Mouse (Mus musculus): ENCODE data around the gene Sox6. TPM values are rescaled to one million over a fixed set of nuclear protein-coding genes. Genes with fewer than 3 reads are reported as not detected.
"Not testable (repeated sequence)": the region's sequence is repeated elsewhere in the genome, so short reads cannot be mapped to it uniquely, and the experiment has no call there.

The Sox6 gene
- total RNA-seq (2021) = 10 to 100 TPM; 87.0 to 92.4 TPM
- long read RNA-seq, experiment 1, partial matches to known transcripts = 4 of 17 reads
- long read RNA-seq, experiment 1, other reads (novel, unspliced or antisense) = 13 of 17 reads
- long read RNA-seq, experiment 2, full-length matches to known transcripts = 3 of 48 reads
- long read RNA-seq, experiment 2, partial matches to known transcripts = 14 of 48 reads
- long read RNA-seq, experiment 2, other reads (novel, unspliced or antisense) = 31 of 48 reads

DNA sequence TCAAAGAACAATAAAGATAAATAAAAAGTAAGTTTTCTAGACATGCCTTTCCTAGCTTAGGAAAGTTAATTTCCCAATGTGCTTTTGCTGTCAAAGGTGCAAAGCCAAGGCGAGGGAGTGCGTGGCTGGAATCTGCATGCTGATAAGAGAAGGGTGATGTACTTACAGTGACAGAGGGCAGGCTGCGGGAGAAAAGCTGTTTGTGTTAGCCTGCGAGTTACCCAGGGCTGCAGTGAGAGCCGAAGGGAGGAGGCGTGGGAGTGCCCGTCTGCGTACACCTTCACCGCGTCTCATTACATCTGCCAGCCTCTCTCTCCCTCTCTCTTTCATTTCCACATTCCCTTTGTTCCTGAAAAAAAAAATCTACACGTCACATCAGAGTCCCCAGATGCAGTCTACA is at the start of gene Sox6:
Gene Sox6, minus strand, starts transcription at position 286 of the 400 bp plus-strand sequence.
- no peak for DNase-seq (ENCODE audit: low spot score in 2 of 2)

DNA sequence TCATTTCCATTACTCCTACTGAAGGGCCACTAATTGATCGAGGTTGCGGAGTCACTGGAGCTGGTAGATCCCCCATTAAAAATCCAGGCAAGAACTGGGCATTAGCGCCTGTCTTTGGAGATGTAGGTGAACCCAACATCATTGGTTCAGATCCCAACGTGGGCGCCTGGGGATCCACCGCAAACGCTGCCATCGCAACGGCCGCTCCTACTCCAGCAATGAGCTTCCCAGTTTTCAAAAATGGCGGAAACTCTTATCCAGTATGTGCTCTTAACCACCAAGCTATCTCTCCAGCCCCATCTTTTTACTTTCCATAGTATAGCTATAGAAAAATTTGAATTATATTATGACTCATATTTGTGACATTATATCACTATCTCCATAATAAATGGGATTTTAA is 45.8 kb upstream of the Sox6 start, which contains the start of gene Gm4353:
Gene Gm4353, minus strand, starts transcription at position 270 of the 400 bp plus-strand sequence.
- DNase-seq (ENCODE audit: low spot score in 2 of 2) = not testable (repeated sequence)

DNA sequence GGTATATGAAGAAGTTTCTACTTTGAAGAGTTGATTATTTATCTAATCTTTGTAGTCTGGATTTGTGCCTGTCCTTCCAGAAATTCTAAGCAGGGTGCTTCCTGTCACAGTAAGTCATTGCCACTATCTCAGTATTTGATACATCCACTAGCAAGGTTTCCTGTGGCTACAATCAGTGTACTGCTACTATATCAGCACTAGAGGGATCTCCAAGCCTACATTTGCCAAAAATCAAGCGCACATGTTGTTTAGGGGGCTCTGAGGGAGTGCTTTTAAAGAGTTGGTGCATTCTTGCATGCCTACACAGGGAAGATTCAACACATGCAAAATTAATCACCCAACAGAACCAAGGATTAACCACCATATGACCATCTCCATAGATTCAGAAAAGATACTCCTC is 22.1 kb upstream of the Sox6 start:
- no peak for DNase-seq (ENCODE audit: low spot score in 2 of 2)

DNA sequence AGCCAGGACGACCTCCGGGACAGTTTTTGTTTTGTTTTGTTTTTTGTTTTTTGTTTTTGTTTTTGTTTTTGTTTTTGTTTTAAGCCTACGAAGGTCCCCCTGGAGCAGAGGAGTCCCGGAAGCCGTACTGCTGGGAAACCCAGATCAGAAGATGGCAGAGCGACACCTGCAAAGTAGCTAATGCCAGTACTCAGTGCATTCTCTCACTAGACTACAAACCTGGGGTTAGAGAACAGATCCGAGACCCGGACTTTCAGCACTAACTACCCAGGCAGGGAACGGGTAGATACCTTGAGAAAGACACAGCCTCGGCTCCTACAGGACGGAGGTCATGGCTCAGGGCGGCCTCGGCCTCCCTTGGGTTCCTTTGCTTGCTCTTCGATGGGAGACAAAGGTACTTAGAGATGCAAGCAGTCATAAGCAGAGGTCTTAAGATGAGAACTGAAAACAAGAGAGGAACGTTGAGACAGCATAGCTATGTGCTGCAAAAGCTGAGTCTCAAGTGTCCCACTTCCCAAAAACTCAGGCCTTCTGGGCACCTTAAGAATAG is 1.9 kb upstream of the Sox6 start:
- DNase-seq (ENCODE audit: low spot score in 2 of 2) = no peak

DNA sequence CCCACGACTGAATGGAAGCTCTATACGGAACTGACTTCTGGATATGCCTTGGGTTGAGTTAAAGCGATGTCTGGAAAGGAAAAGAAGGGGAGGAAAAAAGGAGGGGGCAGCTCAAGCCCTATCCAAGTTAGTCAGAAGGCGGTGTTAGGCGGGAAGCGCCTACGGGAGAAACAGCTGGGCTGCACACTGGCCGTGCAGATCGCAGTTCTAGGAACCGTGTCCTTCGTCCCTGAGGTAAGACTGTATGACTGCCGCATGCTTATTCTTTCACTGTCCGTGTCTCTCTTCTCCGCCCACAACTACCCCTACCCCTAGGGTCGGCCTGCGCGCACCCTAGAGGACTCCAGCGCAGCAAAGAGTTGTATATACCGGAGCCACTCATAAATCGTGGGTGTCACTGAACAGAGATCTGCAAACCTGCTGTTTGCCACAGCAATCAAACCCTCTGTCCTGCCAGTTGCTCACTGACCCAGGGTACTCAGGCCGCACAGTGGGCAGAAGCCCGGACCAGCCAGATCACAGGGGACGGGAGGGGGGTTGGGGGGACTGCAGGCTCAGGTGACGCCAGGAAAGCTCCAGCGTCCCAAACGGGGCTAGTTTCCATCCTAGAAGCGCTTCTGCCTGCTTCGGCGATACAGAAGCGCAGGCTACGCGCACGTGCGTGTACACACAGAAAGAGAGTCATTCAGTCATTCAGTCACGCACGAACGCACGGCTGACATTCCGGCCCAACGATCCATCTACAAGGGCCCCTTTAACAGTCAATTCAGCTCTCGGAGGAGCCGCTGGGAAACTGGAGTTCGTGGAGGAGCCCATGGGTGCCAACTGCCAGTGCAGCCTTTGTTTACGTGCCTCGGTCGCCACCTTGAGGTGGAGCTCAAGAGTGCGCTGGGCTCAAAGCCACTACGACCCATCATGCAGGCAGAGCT is 1.2 kb upstream of the Sox6 start:
- peak; percentile 60 to 79 for DNase-seq (ENCODE audit: low spot score in 2 of 2)

DNA sequence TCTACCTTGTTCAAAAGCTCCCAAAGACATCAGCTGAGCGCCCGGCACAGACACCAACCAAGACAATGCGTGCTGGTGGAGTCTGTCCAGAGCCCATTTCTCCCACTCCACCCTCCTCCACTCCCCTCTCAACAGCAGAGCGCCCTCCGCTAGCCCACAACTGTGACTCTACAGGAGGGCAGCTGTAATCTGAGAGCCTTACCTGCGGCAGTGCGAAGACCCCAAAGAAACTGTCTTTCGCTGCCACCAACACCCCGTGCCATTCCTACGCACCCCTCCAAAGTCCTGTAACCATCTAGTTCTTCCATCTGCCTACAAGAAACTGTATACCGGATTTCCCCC is 571 bp upstream of the Sox6 start, which contains the start of gene 1110004F10Rik:
Gene 1110004F10Rik, plus strand, starts transcription at position 202 of the 342 bp plus-strand sequence.
- peak in 1 of 2 experiments; percentile 17 for DNase-seq (ENCODE audit: low spot score in 2 of 2)

DNA sequence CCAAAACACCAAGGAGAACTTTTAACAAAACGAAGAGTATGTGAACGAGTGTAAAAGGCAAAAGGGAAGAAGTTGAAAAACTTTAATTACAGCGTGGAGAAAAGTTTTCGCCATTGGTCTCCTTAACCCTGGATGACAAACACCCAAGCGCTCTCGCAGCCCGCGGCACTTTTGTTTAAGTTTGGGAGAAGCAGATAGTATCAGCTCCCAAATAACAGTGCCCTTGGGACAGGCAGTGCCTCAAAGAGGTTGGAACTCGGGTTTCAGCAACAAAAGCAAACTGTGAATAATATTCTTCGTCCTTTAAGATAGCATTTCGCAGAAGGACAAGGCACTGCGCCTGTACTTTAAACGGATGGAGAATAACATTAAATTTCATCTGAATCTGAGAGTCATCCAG is 572 bp downstream of the Sox6 start:
- DNase-seq (ENCODE audit: low spot score in 2 of 2) = no peak

DNA sequence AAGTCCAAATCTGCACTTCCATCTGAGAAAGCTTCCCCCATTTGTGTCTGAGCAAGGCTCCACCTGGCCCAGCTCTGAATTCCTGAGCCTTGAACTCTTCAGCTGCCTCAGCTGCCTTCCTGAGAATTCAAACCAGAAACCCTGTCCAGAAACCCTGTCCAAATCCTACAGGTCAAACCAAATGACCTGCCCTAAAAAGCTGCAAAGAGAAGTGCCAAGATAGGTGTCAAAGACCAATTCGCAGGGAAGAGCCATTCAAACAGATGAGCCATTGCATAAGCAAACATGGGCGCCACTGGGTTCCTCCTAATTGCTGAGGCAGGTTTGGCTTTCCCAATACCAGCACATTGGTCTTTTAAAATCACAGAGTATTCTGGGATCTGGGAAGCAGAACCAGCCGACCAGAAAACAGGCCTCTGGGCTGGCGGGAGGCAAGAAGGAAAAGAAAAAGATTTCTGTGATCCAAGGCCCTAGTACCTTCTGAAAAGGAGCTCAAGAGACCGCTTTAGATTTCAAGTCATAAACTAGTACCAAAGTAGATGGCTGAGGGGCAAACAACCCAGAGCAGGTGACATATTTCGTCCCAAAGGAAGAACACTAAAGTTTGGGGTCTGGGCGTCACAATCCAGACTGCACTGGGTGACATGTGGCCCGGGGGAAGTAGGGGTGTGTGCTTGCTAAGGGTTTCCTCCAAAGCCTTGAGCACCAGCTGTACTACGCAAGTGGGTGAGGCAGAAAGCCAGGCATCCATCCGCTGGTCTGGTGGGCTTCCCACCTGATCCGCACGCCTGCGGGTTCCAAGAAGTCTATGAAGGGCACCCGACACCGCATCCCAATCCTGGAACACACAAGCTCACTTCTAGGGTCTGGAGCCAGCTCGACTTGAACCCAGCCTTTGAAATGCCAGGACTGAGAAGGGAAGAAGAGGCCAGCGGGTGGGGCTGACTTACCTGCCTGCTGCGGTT is 1.7 kb downstream of the Sox6 start:
- DNase-seq (ENCODE audit: low spot score in 2 of 2) = no peak

DNA sequence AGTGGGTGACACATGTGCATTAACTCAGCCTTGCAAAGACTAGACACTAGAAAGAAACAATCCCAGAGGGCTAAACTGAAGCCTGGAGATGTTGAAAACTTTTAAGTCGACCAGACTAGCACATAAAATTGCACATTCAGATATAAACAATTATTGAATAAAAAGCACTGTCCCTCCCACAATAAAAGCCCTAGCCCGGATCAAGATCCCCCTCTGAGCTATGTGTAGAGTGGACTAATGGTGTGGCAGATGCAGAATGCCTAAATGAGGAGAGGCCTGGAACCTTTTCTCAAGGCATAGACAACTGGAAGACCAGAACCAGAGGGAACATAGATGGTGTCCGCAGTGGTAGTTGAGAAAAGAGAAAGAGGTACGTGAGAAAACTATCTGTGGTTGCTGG is 3.1 kb downstream of the Sox6 start:
- DNase-seq (ENCODE audit: low spot score in 2 of 2) = no peak

DNA sequence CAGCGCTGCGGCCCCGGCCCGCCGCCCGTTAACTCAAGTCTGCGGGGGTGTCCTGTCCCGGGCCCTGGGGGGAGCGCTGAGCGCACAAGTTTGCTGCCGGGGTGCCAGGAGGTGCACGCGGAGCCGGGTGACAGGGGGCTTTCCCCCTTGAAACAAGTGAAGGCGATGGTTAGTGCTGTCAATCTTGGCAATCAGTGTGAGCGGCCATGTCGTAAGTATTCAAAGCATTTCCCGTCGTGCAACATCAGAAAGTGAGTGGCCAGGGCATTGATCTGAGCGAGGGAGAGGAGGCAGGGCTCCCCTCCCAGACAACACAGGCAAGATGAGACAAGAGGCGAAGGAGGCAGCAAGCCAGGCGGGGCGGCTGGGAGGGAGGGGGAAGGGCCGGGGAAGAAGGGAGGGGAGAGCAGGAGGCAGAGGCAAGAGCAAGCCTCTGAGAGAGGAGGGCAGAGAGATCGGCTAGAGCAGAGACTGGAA is 4.3 kb downstream of the Sox6 start:
- DNase-seq (ENCODE audit: low spot score in 2 of 2) = peak; percentile 38 to 63

DNA sequence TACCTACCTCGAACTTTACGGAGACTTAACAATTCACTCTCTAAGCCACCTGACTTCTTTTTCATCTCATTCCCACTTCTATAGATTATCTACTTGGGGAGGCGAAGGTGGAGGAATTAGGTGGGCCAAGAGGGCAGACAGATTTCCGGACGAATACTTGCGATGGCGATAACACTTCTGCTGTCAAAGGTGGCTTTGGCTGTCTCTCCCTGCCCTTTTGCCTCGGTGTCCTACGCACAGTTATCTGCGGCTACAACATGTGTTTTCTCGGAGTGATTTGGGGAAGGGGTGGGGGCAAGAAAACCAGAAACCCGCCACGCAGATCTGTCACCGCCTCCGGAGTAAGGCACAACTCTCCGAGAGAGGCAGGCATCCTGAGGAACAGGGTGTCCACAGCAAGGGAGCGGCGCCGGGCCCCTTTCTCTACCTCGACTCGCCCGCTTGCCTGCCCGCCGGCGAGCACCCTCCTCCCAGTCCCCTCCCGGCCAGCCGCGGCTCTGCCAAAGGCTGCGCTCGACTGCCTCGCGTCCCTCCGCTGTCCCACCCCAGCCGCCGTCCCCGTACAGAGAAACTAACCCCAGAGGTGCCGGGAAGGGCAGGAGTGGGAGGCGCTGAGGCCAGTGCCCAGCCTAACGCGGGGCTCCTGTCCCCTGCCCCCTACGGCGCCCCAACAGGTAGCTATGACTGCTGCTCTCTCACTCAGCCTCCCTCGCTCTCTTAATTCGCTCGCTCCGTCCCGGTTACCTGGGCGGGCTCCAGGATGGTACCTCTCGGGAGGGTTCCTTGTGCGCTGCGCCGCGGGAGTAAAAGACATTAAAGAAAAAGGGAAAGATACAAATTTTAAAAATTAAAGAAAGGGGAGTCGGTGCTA is 5.0 kb downstream of the Sox6 start:
- DNase-seq (ENCODE audit: low spot score in 2 of 2) = peak; percentile 63 to 77

DNA sequence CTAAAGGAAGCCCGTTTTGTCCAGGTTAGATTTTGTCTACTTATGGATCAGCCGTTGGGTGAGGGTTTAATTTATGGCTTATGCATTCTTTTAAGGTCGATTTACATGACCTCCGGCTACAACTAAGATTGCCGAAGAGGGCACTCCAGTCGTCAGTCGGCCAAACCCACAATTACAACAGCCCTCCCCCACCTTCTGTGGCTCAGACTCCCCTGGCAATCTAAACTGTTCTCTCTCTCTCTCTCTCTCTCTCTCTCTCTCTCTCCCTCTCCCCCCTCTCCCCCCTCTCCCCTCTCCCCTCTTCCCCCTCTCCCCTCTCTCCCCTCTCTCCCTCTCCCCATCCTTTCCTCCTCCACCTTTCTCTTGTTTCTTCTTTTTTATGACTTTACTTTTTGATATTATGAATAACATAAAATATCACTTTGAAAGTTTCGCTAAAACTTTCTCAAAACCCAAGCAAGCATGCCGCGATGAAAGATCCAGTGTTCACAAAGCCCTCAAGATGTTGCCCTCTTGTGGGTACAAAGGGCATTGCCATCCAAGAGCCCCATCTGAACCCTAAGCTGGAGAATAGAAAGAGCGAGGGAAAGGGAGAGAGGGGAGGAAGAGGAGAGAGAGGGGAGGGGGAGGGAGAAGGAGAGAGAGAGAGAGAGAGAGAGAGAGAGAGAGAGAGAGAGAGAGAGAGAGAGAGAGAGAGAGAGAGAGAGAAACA is 5.8 kb downstream of the Sox6 start:
- DNase-seq (ENCODE audit: low spot score in 2 of 2) = peak; percentile 47 to 72

DNA sequence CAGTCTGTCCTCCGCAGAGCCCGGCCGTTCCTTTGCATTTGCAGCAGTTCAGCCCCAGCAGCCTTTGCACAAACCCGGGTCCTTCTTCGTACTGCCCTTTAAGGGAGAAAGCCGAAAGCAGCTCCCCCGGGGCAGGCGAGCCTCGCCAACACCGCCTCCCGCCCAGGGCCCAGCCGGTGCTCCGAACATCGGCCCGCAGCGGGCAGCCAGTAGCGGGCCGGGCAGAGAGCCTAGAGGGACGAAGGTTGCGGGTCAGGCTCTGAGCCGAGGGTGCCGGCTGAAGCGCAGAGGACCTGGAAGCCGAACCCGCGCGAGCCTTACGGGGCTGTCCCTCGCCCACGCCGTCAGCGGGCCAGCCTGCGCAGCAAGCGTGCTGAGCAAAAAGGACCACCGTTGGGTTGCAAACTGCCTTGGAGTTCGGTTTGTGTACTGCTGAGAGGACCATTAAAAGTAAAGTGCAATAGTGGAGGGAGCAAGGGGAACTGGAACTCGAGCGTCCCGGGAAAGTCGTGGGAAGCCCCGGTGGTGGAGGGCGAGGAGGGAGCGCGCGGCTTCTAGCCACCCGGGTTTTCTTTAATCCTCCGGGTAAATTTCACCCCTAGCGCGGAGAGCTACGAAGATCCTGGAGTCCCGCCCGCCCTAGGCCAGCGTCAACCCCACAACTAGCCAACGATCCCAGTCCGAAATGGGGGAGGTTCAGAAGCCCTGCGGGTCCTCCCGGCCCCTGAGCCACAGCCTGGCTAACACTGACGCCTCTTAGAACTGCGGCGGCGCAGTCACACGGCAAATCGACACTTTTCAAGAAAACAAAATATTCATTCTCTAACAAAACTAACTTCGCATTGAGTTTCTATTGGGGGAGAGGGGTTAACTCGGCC is 6.6 kb downstream of the Sox6 start:
- DNase-seq (ENCODE audit: low spot score in 2 of 2) = peak; percentile 46 to 73

DNA sequence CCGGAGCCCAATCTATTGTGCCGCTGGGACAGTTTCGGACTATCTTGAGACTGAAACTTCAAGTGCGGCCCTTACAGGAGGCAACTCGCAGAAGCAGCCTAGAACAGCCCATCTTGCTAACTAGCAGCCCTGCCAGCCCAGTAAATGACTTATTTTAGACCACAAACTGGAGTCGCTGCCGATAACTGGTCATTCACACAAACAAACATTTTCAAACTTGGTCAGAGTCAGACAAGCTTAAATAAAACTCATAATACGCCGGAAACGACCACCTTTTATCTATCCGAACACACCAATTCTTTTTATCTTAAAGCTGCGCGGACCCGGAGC is 7.2 kb downstream of the Sox6 start:
- no peak for DNase-seq (ENCODE audit: low spot score in 2 of 2)

DNA sequence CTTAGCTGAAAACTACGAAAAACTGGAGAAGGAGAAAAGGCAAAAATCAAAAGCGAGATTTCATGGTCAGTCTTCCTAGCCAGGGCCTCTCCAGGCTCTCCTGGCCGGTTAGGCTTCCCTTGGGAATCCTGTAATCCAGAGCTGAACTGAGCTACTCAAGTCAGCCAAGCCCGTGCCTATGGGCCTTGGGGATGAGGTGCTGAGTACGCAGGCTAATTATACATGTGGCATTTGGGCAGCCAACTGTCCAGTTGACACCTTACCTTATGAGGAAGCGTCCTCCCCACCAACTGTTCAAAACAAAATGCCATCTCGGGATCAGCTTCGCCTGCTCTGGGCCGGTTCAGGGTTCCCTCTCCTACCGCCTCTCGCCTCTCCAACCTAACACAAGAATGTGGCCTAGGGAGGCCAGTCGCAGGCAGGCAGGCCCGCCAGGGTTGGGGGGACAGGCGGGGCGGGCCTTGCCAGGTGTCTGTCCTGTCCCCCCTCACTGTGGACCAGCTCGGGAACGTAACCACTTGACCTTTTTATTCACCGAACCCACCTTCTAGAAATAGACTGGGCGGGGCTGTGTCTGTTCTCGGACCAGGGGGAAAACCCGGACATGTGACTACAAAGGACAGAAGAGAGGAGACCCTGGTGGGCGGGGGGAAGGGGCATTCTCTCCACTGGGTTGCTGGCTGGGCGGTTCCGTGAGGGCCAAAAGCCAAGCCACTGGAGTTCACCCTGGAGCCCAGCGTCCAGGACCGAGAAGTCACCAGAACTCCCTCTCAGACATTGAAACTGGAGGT is 7.8 kb downstream of the Sox6 start:
- DNase-seq (ENCODE audit: low spot score in 2 of 2) = peak; percentile 37 to 53

DNA sequence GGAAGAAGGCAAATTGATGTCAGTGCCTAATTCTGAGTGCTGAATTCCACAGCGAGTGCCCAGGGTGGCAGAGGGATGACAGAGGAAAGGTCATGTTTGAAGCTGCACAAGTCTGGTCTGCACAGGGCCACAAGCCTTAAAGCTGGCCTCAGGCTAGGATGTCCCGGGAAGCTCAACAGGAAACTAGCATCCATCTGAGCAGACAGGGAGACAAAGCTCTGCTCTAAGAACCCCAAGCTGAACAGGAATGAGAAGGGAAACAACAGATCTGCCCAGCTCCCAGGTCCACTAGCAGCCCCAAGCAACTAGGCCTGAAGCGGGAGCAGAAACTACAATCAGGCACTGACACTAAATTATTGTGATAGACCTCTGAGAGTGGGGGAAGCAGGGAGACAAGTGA is 8.6 kb downstream of the Sox6 start:
- no peak for DNase-seq (ENCODE audit: low spot score in 2 of 2)

DNA sequence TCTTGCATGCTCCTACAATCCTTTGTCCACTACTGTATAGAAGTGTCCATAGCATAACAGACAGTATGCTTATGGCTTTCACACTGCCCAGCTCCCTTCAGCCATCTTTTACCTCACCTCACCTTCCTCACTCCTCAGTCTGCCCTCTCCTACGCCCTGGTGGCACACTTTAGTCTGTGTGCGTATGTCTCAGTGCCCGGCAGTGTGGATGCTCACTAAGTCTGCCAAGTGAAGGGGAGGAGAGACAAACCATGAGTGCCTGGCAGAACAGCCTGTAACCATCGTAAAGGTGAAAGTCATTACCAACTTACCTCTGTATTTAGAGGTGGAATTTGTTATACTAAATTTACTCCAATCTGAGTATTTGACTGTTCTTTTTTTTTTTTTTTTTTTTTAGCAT is 35.9 kb downstream of the Sox6 start:
- DNase-seq (ENCODE audit: low spot score in 2 of 2) = no peak
